Mouse (Mus musculus): Measurements from ENCODE around the gene Rsrp1.

The Rsrp1 gene

GRCm38 (mm10) chr4:134967887-134968604, 44.7 kb downstream of the Rsrp1 start:
- no peak for DNase-seq (ENCODE audit: low read depth)

GRCm38 (mm10) chr4:134968605-134968976, 45.2 kb downstream of the Rsrp1 start:
- no peak for DNase-seq (ENCODE audit: low read depth)

GRCm38 (mm10) chr4:134975261-134975928, 52.0 kb downstream of the Rsrp1 start:
- no peak for DNase-seq (ENCODE audit: low read depth)

GRCm38 (mm10) chr4:134975929-134976308, 52.5 kb downstream of the Rsrp1 start:
- no peak for DNase-seq (ENCODE audit: low read depth)

All from NIH3T3 (cell line).